Mouse (Mus musculus) heart, embryonic 16.5 days (tissue): ENCODE results near the gene Fgd4. TPM values are rescaled to one million over a fixed set of nuclear protein-coding genes. Genes with fewer than 3 reads are reported as not detected.
"Not testable (repeated sequence)": the region's sequence is repeated elsewhere in the genome, so short reads cannot be mapped to it uniquely, and the experiment has no call there.

ENCODE experiments used
- ATAC-seq: fragments of 200-750 bp; cut with Nextera tagmentation; replicated peaks from 2 replicates; pipeline ENCODE4 v1.8.0; 2017; ENCODE audit warnings: moderate number of reproducible peaks; ENCODE audit not compliant: insufficient read depth, low FRiP score; ENCODE audit errors: extremely low read depth
- H3K27ac ChIP-seq: fragments of 300-500 bp; sonication (generic); 2 replicates; pipeline ENCODE4 v1.5.1; 2014; ENCODE audit warnings: mild to moderate bottlenecking, low read length, control low read depth, moderate library complexity
- H3K27me3 ChIP-seq: fragments of 300-500 bp; sonication (generic); 2 replicates; pipeline ENCODE4 v1.6.1; 2014; ENCODE audit warnings: low read length, mixed read lengths; ENCODE audit not compliant: control insufficient read depth, insufficient read depth
- H3K36me3 ChIP-seq: fragments of 300-500 bp; sonication (generic); 2 replicates; pipeline ENCODE4 v1.6.1; 2014; ENCODE audit not compliant: control insufficient read depth, insufficient read depth
- H3K4me1 ChIP-seq: fragments of 300-500 bp; sonication (generic); 2 replicates; pipeline ENCODE4 v1.6.1; 2014; ENCODE audit warnings: low read length, mixed read lengths; ENCODE audit not compliant: control insufficient read depth, insufficient read depth
- H3K4me2 ChIP-seq: fragments of 300-500 bp; sonication (generic); 2 replicates; pipeline ENCODE4 v1.6.1; 2014; ENCODE audit warnings: low read depth, mild to moderate bottlenecking, control low read depth, low read length
- H3K4me3 ChIP-seq: fragments of 300-500 bp; sonication (generic); 2 replicates; pipeline ENCODE4 v1.5.1; 2014; ENCODE audit warnings: mild to moderate bottlenecking, control low read depth, low read length
- H3K9ac ChIP-seq: fragments of 300-500 bp; sonication (generic); 2 replicates; pipeline ENCODE4 v1.6.1; 2014; ENCODE audit warnings: low read length, control low read depth
- H3K9me3 ChIP-seq: fragments of 300-500 bp; sonication (generic); replicated peaks from 2 replicates; pipeline ENCODE4 v1.6.1; 2016; ENCODE audit warnings: low read length; ENCODE audit not compliant: control insufficient read depth
- WGBS: fragments of 180-500 bp; shearing (Covaris S2); extraction: QIAGEN DNeasy Blood & Tissue Kit; methylation state at CpG from one replicate; pipeline ENCODE4 v1.1.7; 2014; 5-methylcytosine and 5-hydroxymethylcytosine counted together
- polyA plus RNA-seq: library from polyadenylated mRNA; unstranded; fragments of >200 nt; fragmentation: Nextera tagmentation; extraction: Ambion mirVana; gene quantifications from 2 replicates; pipeline ENCODE4 v1.2.1, GENCODE M21; 2015

Gene Fgd4
- polyA plus RNA-seq, 1 experiment from 2014 or later: 11.4 TPM

DNA sequence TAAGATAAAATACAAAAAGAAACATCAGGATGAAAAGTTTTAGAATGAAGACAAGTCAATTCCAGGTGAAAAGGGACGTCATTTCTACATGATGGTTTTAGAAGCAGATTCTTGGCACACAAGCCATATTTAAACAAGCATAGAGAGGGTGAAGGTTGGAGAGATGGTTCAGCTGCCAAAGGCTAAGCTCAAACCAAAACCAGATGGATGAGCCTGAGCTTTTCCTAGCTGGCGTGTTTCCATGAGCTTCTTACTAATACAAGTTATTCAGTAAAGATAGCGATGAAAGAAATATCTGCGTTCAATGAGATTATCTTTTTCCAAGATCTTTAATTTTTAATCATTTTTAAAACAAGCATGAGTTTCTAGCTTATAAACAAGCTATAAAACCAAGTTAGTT is 115.7 kb downstream of the Fgd4 start:
- WGBS: 78% methylated on average over 4 of the region's 4 CpGs
- Histone ChIP-seq H3K36me3 (peaks cover 11% of the 10 kb centered on the region; the same call in 1 of the 2 replicates), H3K27ac (no peak overlapping the region), H3K27me3 (no peaks in the 10 kb centered on the region), H3K4me2 (no peak overlapping the region), H3K4me3 (no peak overlapping the region), H3K9ac (no peak overlapping the region), H3K4me1 (no peaks in the 10 kb centered on the region), H3K9me3 (no peaks in the 10 kb centered on the region)
- no peak for ATAC-seq

DNA sequence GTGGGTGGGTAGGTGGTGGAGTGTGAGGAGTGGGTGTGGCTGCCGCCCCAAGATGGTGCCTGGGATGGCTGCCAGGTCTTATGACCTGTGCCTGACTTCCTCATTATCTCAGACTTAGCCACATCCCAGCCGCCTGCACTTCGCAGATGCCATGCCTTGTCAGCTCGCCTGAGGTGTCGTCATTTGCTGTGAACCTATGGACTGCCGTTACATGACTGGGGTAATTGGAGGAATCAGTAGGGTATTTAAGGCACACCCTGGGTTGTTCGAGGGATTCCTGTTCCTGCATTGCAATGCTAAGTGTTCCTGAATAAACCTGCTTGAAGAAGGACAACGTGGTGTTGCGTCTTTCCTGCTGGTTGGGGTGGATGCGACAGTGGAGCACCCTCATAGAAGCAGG is 126.9 kb downstream of the Fgd4 start:
- not testable (repeated sequence) for H3K4me3 ChIP-seq, H3K27ac ChIP-seq, H3K9ac ChIP-seq, H3K4me1 ChIP-seq, ATAC-seq, H3K4me2 ChIP-seq, H3K27me3 ChIP-seq, H3K9me3 ChIP-seq
- peaks cover 11% of the 10 kb centered on the region; the same call in 1 of the 2 replicates for H3K36me3 ChIP-seq
- 68% methylated on average over 10 of the region's 10 CpGs for WGBS

DNA sequence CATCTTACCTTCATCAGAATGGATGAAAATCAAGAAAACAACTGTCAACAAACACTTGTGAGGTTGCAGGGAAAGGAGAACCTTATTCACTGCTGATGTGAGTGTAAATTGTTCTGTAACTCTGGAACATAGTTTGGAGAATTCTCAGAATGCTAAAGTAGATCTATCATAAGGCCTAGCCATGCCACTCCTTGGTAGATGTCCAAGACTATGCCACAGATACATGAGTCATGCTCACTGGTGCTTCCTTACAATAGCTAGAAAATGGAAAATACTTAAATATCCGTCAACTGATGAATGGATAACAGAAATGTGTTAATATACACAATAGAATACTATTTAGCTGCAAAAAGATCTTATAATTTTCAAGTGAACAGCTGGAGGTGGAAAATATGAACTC is 150.3 kb downstream of the Fgd4 start:
- Histone ChIP-seq H3K9ac (no peak overlapping the region), H3K4me1 (no peaks in the 10 kb centered on the region), H3K4me3 (no peak overlapping the region), H3K36me3 (peaks cover 9% of the 10 kb centered on the region), H3K27me3 (no peaks in the 10 kb centered on the region), H3K9me3 (no peaks in the 10 kb centered on the region), H3K27ac (no peak overlapping the region), H3K4me2 (no peak overlapping the region)
- 79% methylated on average over 1 of the region's 1 CpGs for WGBS
- no peak for ATAC-seq

DNA sequence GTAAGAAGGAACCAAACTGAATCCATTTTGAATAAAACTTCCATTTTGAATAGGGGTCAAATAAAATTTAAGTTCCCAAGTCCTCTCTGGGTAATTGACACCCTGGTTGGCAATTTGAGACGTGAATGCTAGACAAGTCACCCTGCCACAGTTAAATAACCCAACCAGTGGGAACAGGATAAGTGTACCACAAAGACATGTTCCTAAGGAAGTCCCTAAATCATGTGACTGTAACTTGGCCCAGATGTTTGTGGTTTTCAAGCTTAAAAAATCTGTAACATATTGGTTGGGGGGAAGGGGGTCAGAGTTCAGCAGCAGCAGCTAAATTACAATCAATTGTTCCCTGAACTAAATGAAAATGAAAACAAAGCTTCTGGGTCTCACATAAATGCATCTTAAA is 161.9 kb downstream of the Fgd4 start:
- H3K27ac ChIP-seq: no peak overlapping the region
- no peak overlapping the region for H3K9ac ChIP-seq
- H3K36me3 ChIP-seq: peaks cover 4% of the 10 kb centered on the region; the same call in 1 of the 2 replicates
- no peaks in the 10 kb centered on the region for H3K27me3 ChIP-seq
- no peak for ATAC-seq
- no peak overlapping the region for H3K4me2 ChIP-seq
- 52% methylated on average over 1 of the region's 1 CpGs for WGBS
- no peak overlapping the region for H3K4me3 ChIP-seq
- no peaks in the 10 kb centered on the region for H3K4me1 ChIP-seq
- no peaks in the 10 kb centered on the region for H3K9me3 ChIP-seq

DNA sequence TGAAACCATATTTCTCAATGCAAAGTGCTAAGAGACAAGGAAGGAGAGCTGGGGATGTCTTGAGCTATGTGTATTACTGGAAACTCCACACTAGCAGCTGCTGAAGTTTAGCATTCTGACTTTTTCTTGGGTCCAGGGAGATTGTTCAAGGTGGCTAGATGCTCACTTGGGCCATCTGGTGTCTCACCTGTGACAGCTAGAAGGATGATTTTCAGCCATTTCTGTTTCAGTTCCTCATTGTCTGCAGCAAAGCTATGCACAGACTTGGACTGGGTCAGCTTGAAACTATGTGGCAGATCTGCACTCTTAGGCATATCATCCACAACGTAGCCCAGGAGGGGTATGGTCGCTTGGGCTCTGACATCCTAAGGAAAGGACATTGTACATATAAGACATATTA is 177.9 kb downstream of the Fgd4 start:
- Histone ChIP-seq H3K27me3 (no peaks in the 10 kb centered on the region), H3K4me2 (no peak overlapping the region), H3K9ac (no peak overlapping the region), H3K27ac (no peak overlapping the region), H3K36me3 (peaks cover 7% of the 10 kb centered on the region), H3K4me3 (no peak overlapping the region), H3K9me3 (no peaks in the 10 kb centered on the region), H3K4me1 (no peaks in the 10 kb centered on the region)
- 81% methylated on average over 2 of the region's 2 CpGs for WGBS
- ATAC-seq: no peak

DNA sequence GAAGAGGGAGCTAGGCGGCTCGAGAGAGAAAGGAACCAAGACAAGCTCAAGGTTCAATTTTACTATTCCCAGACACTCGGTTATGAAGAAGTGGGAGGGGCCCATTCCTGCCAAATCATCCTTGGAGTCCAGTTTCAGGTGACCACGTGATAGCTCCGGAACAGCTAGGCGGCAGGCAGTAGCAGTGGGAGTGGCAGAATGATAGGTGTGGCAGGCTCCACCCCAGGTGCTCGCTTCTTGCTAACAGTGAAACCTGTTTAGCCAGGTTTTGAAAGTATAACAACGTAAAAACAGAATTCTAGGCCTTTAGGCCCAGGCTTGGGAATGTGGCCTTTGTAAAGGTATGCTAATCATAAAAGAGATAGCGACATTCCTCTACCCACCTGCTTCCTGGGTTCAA is 233.1 kb downstream of the Fgd4 start:
- H3K9me3 ChIP-seq, H3K36me3 ChIP-seq, H3K4me3 ChIP-seq, H3K27me3 ChIP-seq, H3K4me1 ChIP-seq, ATAC-seq, H3K4me2 ChIP-seq, H3K27ac ChIP-seq, H3K9ac ChIP-seq: not testable (repeated sequence)
- WGBS: 60% methylated on average over 8 of the region's 9 CpGs

Other genes with a start within 250 kb of the Fgd4 start
- 65.8 TPM in 2 replicates for gene Dnm1l, start 241.6 kb downstream of the Fgd4 start, polyA plus RNA-seq
- gene Olfr19, start 75.9 kb upstream of the Fgd4 start, polyA plus RNA-seq: not detected in 2 replicates
- gene Spag6l, start 228.9 kb upstream of the Fgd4 start, polyA plus RNA-seq: 0.56 and 1.6 TPM in 2 replicates